Mouse (Mus musculus): ENCODE data around the gene Mtr.
A peak's percentile ranks its signal among the peaks of the same experiment; 100 is the strongest.

Mtr gene

GRCm38 (mm10) chr13:12257391-12258380, at the start of gene Mtr:
TSS of gene Mtr (minus strand) at chr13:12258113.
- peak; percentile 99 for ATAC-seq (ENCODE audit: low TSS enrichment)

- no peak for ATAC-seq (ENCODE audit: low TSS enrichment)
These were observed 49.4 kb upstream of the Mtr start for GRCm38 (mm10) chr13:12307286-12307685.

- no peak for ATAC-seq (ENCODE audit: low TSS enrichment)
These were observed 47.6 kb upstream of the Mtr start for GRCm38 (mm10) chr13:12305540-12305939.

GRCm38 (mm10) chr13:12304991-12305390, 47.1 kb upstream of the Mtr start:
- ATAC-seq (ENCODE audit: low TSS enrichment) = no peak

GRCm38 (mm10) chr13:12297777-12298176, 39.9 kb upstream of the Mtr start:
- no peak for ATAC-seq (ENCODE audit: low TSS enrichment)

DNA sequence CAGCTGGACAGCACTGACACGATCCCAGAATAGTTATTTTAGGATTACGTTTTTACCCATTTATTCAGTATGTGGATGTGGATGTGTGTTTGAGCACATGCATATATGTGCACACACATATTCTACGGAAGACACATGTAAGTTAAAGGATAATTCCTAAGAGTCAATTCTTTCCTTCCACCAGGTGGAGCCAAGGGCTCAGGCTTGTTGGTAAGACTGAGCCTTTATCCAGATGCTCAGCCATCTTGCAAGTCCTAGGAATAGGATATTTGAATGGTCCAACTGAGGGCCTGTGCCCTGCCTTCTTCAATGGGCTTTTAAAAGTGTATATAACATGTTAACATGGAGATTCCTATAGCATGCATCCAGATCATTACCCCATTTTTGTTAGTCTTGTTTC, 38.8 kb upstream of the Mtr start:
- ATAC-seq (ENCODE audit: low TSS enrichment) = peak; percentile 93

DNA sequence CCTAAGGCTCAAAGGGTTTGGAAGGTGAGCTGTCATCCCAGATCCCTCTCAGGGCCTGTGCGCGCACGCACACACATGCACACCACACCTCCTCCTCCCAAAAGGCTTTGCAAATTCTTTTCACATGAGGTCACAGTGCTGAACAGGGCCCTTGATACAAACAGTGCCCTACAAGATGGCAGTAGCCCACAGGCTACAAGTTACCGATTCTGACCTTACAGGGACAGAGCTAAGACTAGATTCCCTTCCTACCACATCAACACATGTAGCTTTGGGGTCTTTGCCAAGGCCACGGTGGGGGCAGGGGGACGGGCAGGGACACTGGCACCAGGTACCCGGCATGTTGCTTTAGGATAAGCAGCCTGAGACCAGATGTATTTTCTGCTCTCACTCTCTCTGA, 35.9 kb upstream of the Mtr start:
- ATAC-seq (ENCODE audit: low TSS enrichment) = no peak

- ATAC-seq (ENCODE audit: low TSS enrichment) = no peak
These were observed 32.8 kb upstream of the Mtr start for GRCm38 (mm10) chr13:12290700-12291099.

DNA sequence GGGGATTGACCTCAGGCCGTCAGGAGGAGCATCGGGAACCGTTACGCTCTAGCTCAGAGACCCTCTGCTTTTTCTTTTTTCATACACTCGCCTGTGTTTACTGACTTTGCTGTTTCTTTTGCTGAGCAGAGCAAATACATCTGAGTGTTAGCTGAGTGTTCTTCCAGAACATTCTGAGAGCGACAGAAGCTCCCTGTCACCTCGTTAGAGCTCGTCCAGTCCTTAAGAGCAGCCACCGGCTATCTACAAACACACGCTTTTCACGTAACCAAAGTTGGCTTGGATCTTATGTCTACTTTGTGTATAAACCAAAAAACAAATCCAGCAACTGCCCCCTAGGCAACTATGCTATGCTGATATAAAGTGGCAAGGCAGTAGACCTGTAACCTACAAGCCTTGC, 26.6 kb upstream of the Mtr start:
- no peak for ATAC-seq (ENCODE audit: low TSS enrichment)

- ATAC-seq (ENCODE audit: low TSS enrichment) = no peak
These were observed 25.9 kb upstream of the Mtr start for GRCm38 (mm10) chr13:12283826-12284225.

DNA sequence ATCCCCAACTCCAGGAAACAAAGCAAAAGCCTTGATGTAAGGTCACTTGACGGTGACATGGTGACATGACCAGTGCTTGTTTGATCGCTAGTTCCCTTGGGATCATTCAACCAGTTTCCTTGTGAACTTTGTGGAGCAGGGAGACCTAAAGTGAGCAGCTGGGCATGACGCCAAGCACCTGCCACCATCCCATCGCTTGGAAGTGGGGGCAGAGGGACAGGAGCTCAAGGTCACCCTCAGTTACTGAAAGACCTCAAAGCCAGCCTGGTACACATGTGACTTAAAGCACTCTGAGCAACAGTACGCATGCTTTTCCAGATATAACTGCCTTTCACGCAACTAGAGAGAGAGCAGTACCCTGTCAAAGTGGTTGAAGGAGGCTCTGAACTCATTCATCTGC, 16.8 kb upstream of the Mtr start:
- ATAC-seq (ENCODE audit: low TSS enrichment) = no peak

DNA sequence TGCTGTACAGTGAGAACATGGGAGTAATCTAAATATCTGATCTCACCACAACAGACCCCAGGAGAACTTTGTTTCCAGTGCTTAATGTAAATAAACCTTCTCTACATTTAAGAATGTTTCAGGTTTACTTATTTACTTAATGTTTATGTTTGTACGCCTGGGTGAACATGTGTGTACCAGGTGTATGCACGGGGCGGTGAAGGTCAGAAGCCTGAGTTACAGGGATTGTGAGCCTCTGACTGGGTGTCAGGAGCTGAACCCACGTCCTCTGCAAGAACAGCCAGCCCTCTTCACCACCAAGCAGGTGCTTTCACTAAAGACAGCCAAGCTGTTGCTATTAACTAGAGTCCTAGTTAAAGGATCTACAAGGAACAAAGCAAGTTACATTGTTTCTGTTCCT, 16.3 kb upstream of the Mtr start:
- ATAC-seq (ENCODE audit: low TSS enrichment) = no peak

DNA sequence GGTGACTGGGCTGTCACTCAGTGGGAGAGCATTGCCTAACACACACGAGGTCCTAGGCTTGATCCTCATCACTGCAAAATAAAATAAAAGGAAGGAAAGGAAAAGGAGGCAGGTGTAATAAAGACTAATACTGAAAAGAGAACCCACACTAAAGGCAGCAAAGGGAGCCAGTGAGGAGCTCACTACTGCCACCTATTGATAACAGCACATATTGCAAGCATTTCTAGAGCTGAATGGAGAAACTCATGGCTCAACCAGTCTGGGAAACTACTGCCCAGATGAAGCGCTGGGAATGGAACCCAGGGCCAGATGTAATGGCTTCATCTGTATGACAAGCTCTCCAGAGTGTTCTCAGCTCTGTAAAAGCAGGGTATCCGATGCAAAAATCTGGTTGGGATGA, 15.0 kb upstream of the Mtr start:
- ATAC-seq (ENCODE audit: low TSS enrichment) = peak; percentile 83

GRCm38 (mm10) chr13:12267971-12268370, 10.1 kb upstream of the Mtr start:
- no peak for ATAC-seq (ENCODE audit: low TSS enrichment)

DNA sequence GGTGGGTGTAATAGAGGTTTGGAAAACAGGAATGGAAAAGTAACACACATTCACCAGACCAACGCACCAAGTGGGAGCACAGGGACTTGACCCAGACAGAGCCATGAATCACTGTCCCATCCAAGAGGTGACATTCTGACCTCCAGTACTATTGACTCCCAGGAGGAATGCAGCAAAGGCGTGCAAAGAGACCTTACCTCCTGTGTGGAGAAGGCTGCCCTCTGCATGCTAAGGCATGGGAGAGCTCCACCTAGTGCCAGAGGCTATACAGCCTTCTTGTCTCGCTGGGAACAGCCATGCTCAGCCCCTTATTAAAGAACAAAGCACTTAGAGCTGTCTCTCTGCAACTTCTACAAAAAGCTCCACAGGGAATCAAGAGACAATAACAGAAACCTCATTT, 9.2 kb upstream of the Mtr start:
- no peak for ATAC-seq (ENCODE audit: low TSS enrichment)

DNA sequence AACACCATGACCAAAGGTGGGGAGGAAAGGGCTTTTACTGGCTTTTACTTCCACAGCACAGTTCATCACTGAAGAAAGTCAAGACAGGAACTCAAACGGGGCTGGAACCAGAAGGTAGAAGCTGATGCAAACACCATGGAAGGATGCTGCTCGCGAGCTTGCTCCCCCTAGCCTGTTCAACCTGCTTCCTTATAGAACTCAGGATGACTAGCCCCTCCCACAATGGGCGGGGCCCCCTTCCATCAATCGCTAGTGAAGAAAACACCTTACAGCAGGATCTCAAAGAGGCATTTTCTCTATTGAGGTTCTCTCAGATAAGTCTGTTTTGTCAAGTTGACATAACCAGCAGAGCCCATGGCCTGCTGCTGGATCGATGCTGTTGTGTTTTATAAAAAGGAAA, 6.1 kb upstream of the Mtr start:
- ATAC-seq (ENCODE audit: low TSS enrichment) = no peak

DNA sequence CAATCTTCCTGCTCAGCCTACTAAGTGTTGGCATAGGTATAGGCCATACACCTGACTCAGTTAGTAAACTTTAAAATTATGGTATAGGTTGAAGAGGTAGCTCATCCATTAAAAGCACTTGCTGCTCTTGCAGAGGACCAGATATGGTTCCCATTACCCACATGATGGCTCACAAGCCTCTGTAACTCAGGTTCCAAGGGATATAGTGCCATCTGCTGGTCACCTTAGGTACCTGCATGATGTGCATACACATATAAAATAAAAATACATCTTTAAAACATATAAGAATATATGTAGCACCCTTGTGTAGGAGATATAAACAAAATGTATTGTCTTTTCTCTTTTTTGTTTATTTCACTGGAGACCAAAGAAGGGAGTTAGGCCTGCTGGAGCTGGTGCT, 3.6 kb upstream of the Mtr start:
- no peak for ATAC-seq (ENCODE audit: low TSS enrichment)

DNA sequence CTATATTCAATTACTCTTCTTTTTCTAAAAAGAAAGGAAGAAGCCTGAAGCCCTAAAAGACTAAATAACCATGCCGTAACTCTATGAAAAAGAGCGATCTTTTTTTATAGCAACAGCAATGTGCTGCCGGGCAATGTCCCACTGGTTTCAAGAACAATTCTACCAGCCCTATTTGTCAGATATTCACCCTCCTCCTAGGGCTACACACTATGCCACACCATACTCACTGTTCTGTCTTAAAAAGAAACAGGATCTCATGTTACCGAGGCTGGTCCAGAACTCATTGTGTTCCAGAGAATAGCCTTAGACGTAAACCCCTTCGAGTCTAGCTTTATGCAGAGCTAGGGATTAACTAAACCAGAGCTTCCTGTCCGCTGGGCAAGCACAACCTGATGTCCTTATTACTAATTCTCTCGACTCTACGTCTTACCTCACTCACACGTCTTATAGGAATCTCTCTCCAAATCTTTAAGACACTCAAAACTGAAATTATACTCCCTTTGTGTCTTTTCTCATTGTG, 982 bp downstream of the Mtr start:
- no peak for ATAC-seq (ENCODE audit: low TSS enrichment)

DNA sequence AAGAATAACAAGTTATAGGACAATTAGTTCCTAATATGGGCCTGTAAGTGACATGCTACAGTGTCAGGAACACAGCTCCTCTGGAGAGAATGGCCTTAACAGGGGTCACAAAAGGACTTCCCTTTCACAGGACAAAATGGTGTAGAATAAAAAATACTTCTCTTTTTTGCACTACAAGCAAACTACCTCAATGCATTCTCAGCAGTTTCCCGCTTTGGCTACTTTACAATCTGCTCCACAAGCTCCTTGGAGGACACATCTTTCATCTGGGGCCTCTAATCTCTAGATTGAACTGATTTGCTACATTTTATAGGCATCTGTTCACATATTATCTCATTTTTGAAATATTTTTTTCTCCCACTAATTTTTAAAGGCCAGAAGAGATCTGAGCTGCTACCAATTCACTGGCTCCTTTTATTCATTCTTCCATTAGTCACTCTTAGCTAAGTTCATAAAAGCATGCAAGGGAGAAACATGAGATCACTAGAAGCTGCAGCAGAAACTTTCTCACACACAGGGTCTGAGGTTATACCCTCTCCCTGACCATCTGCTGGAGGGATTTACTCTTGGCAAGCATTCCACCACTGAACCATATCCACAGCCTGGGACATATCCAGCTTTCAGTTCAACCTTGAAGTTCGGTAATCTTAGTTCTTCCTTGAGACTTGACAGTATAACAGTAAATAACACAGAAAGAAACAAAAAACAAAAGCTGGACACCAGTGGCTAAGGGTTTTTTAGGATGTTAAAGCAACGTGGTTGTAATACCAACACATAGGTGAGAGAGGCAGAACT, 1.8 kb downstream of the Mtr start:
- ATAC-seq (ENCODE audit: low TSS enrichment) = no peak

DNA sequence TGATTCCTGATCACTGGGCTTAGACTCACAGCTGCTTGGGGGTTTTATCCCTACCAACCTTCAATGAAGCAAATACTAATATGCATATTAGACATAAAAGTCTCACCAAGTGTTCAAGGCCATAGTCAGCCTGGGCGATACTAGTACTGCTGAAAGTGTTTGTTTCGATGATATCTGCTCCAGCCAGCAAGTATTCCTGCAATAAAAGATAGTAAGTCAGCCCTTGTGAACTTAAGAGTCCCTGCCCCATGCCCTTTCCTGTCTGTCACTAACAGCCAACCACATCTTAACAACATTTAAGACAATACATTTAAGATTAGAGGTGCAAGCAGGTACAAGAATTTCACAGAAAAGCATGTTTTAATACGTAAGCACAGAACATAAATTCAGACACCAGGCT, 7.4 kb downstream of the Mtr start:
- ATAC-seq (ENCODE audit: low TSS enrichment) = no peak

DNA sequence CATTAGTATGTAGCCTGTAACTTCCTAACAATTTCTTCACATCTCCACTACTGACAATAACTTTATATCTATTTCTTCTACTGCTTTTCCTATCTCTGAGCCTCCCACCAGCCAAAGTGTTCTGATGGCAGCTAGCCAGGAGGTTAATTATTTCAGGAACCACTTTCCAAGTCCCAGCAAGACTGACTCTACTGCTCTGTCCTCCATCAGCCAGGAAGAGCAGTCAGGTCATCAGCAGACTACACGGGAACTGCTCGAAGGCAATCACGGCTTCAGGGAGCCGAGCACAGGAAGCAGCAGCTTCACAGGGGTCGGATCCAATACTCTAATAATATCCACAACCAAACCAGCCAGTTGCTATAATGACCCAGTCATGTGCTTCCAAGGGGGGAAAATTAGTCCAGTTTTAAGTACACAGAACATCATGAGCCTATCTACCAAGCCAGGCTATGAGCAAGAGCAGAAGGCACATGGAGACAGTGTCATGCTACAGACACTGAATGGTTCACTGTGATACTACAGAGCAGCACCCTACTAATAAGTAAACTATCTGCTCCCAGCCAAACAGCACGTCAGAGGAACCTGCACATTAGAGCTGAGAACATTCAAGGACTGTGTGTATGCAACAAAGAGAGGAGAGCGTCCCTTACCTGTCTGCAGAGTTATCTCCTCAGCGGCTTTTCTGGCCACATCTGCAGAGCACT, 8.6 kb downstream of the Mtr start:
- ATAC-seq (ENCODE audit: low TSS enrichment) = no peak

DNA sequence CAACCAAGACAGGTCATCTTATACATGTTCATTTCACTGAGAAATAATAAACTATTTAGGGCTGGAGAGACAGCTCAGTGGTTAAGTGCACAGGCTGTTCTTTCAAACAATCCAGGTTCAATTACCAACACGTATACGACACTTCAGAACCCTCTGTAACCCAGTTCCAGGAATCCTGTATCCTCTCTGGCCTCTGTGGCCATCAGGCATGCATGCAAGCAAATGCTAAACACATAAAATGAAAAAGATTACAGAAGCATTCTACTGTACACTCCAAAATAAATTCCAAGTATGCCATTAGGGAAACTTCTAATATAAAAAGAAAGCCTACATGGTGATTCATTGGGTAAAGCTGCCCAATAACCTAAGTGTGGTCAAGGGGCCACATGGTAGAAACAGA, 12.0 kb downstream of the Mtr start:
- ATAC-seq (ENCODE audit: low TSS enrichment) = no peak

Data from frontal cortex, adult (tissue).